Mouse (Mus musculus): ENCODE data around the gene Gm20388. TPM values are rescaled to one million over a fixed set of nuclear protein-coding genes. Genes with fewer than 3 reads are reported as not detected.

Gene Gm20388
- polyA plus RNA-seq, 1 experiment = 59.3 TPM

GRCm38 (mm10) chr8:121694453-121694852, 1783.8 kb downstream of the Gm20388 start:
- TF ChIP-seq POLR2A (IDR thresholded peaks at IDR 0.05; ENCODE audit: borderline replicate concordance, extremely low read depth, insufficient read depth, insufficient read length, poor library complexity, severe bottlenecking) (no peak), CTCF (IDR thresholded peaks at IDR 0.05; ENCODE audit: borderline replicate concordance, extremely low read depth, insufficient read depth, insufficient read length) (peak; percentile 71)
- DNase-seq (ENCODE audit: low read depth) = peak; percentile 18

GRCm38 (mm10) chr8:121695585-121696184, 1785.0 kb downstream of the Gm20388 start:
- TF ChIP-seq CTCF (IDR thresholded peaks at IDR 0.05; ENCODE audit: borderline replicate concordance, extremely low read depth, insufficient read depth, insufficient read length) = no peak
- TF ChIP-seq POLR2A (IDR thresholded peaks at IDR 0.05; ENCODE audit: borderline replicate concordance, extremely low read depth, insufficient read depth, insufficient read length, poor library complexity, severe bottlenecking) = no peak
- no peak for DNase-seq (ENCODE audit: low read depth)

GRCm38 (mm10) chr8:121697735-121698614, 1787.3 kb downstream of the Gm20388 start:
- peak; percentile 83 for DNase-seq (ENCODE audit: low read depth)
- no peak for TF ChIP-seq POLR2A (IDR thresholded peaks at IDR 0.05; ENCODE audit: borderline replicate concordance, extremely low read depth, insufficient read depth, insufficient read length, poor library complexity, severe bottlenecking)
- TF ChIP-seq CTCF (IDR thresholded peaks at IDR 0.05; ENCODE audit: borderline replicate concordance, extremely low read depth, insufficient read depth, insufficient read length) = no peak

GRCm38 (mm10) chr8:121698615-121699101, 1788.0 kb downstream of the Gm20388 start:
- TF ChIP-seq POLR2A (IDR thresholded peaks at IDR 0.05; ENCODE audit: borderline replicate concordance, extremely low read depth, insufficient read depth, insufficient read length, poor library complexity, severe bottlenecking) (no peak), CTCF (IDR thresholded peaks at IDR 0.05; ENCODE audit: borderline replicate concordance, extremely low read depth, insufficient read depth, insufficient read length) (no peak)
- DNase-seq (ENCODE audit: low read depth) = peak; percentile 42

GRCm38 (mm10) chr8:121699936-121700335, 1789.3 kb downstream of the Gm20388 start:
- DNase-seq (ENCODE audit: low read depth) = no peak
- no peak for TF ChIP-seq CTCF (IDR thresholded peaks at IDR 0.05; ENCODE audit: borderline replicate concordance, extremely low read depth, insufficient read depth, insufficient read length)
- TF ChIP-seq POLR2A (IDR thresholded peaks at IDR 0.05; ENCODE audit: borderline replicate concordance, extremely low read depth, insufficient read depth, insufficient read length, poor library complexity, severe bottlenecking) = no peak

- DNase-seq (ENCODE audit: low read depth) = peak; percentile 43
- TF ChIP-seq CTCF (IDR thresholded peaks at IDR 0.05; ENCODE audit: borderline replicate concordance, extremely low read depth, insufficient read depth, insufficient read length) (no peak), POLR2A (IDR thresholded peaks at IDR 0.05; ENCODE audit: borderline replicate concordance, extremely low read depth, insufficient read depth, insufficient read length, poor library complexity, severe bottlenecking) (no peak)
Measured at GRCm38 (mm10) chr8:121705174-121705573, 1794.5 kb downstream of the Gm20388 start.

GRCm38 (mm10) chr8:121706956-121707355, 1796.3 kb downstream of the Gm20388 start:
- DNase-seq (ENCODE audit: low read depth) = no peak
- TF ChIP-seq CTCF (IDR thresholded peaks at IDR 0.05; ENCODE audit: borderline replicate concordance, extremely low read depth, insufficient read depth, insufficient read length) = no peak
- TF ChIP-seq POLR2A (IDR thresholded peaks at IDR 0.05; ENCODE audit: borderline replicate concordance, extremely low read depth, insufficient read depth, insufficient read length, poor library complexity, severe bottlenecking) = no peak

- DNase-seq (ENCODE audit: low read depth) = no peak
- TF ChIP-seq POLR2A (IDR thresholded peaks at IDR 0.05; ENCODE audit: borderline replicate concordance, extremely low read depth, insufficient read depth, insufficient read length, poor library complexity, severe bottlenecking) (no peak), CTCF (IDR thresholded peaks at IDR 0.05; ENCODE audit: borderline replicate concordance, extremely low read depth, insufficient read depth, insufficient read length) (no peak)
Measured at GRCm38 (mm10) chr8:121708406-121708805, 1797.8 kb downstream of the Gm20388 start.

- DNase-seq (ENCODE audit: low read depth) = no peak
- TF ChIP-seq CTCF (IDR thresholded peaks at IDR 0.05; ENCODE audit: borderline replicate concordance, extremely low read depth, insufficient read depth, insufficient read length) (no peak), POLR2A (IDR thresholded peaks at IDR 0.05; ENCODE audit: borderline replicate concordance, extremely low read depth, insufficient read depth, insufficient read length, poor library complexity, severe bottlenecking) (no peak)
Measured at GRCm38 (mm10) chr8:121717502-121717901, 1806.9 kb downstream of the Gm20388 start.

- no peak for TF ChIP-seq POLR2A (IDR thresholded peaks at IDR 0.05; ENCODE audit: borderline replicate concordance, extremely low read depth, insufficient read depth, insufficient read length, poor library complexity, severe bottlenecking)
- peak; percentile 95 for TF ChIP-seq CTCF (IDR thresholded peaks at IDR 0.05; ENCODE audit: borderline replicate concordance, extremely low read depth, insufficient read depth, insufficient read length)
- DNase-seq (ENCODE audit: low read depth) = peak; percentile 97
Measured at GRCm38 (mm10) chr8:121717982-121718425, 1807.4 kb downstream of the Gm20388 start.

GRCm38 (mm10) chr8:121718925-121719324, 1808.3 kb downstream of the Gm20388 start:
- DNase-seq (ENCODE audit: low read depth) = no peak
- TF ChIP-seq CTCF (IDR thresholded peaks at IDR 0.05; ENCODE audit: borderline replicate concordance, extremely low read depth, insufficient read depth, insufficient read length) (no peak), POLR2A (IDR thresholded peaks at IDR 0.05; ENCODE audit: borderline replicate concordance, extremely low read depth, insufficient read depth, insufficient read length, poor library complexity, severe bottlenecking) (no peak)

Measured in brain, embryonic 14.5 days (tissue).